Mouse (Mus musculus): ENCODE measurements around the gene Ube2l6.

GRCm38 (mm10) chr2:84798493-84798921 is at the start of gene Ube2l6:
- TF ChIP-seq POLR2A (IDR thresholded peaks at IDR 0.05; ENCODE audit: borderline replicate concordance, extremely low read depth, low read depth, low read length) (0 out of 2 replicates have a peak, but pooled peaks have one; percentile 6), CTCF (IDR thresholded peaks at IDR 0.05; ENCODE audit: insufficient read depth, low read length) (no peak)

Measured in lung, adult 2 months (tissue).